Mouse (Mus musculus): Measurements from ENCODE around the gene Syt8. TPM values are rescaled to one million over a fixed set of nuclear protein-coding genes. Genes with fewer than 3 reads are reported as not detected.
"Not testable (repeated sequence)": the region's sequence is repeated elsewhere in the genome, so short reads cannot be mapped to it uniquely, and the experiment has no call there.

Syt8 gene
- polyA plus RNA-seq, 1 experiment from 2014 or later: not detected

GRCm38 (mm10) chr7:142403591-142403990 lies 31.1 kb upstream of the Syt8 start:
- Histone ChIP-seq H3K27me3 (ENCODE audit: control insufficient read depth, insufficient read depth, low read length) (no peaks in the 10 kb centered on the region), H3K4me3 (ENCODE audit: low read length) (no peak overlapping the region), H3K4me1 (ENCODE audit: control insufficient read depth, insufficient read depth, low read length) (peaks cover 7% of the 10 kb centered on the region; the same call in 1 of the 2 replicates), H3K36me3 (ENCODE audit: control insufficient read depth, insufficient read depth, low read length) (no peaks in the 10 kb centered on the region), H3K9me3 (ENCODE audit: control insufficient read depth, low read length) (no peaks in the 10 kb centered on the region), H3K9ac (ENCODE audit: low read depth, low read length) (no peak overlapping the region), H3K4me2 (replicated peaks; ENCODE audit: low read depth, low read length) (no peak overlapping the region), H3K27ac (ENCODE audit: low read depth, low read length) (no peak overlapping the region)
- WGBS: 64% methylated on average over 4 of the region's 4 CpGs
- ATAC-seq (ENCODE audit: low FRiP score, low TSS enrichment): no peak

- H3K27me3 ChIP-seq (ENCODE audit: control insufficient read depth, insufficient read depth, low read length); H3K27ac ChIP-seq (ENCODE audit: low read depth, low read length); H3K36me3 ChIP-seq (ENCODE audit: control insufficient read depth, insufficient read depth, low read length); H3K9me3 ChIP-seq (ENCODE audit: control insufficient read depth, low read length); ATAC-seq (ENCODE audit: low FRiP score, low TSS enrichment); H3K4me1 ChIP-seq (ENCODE audit: control insufficient read depth, insufficient read depth, low read length); H3K4me2 ChIP-seq (replicated peaks; ENCODE audit: low read depth, low read length); H3K4me3 ChIP-seq (ENCODE audit: low read length); H3K9ac ChIP-seq (ENCODE audit: low read depth, low read length): not testable (repeated sequence)
- 92% methylated on average over 5 of the region's 5 CpGs for WGBS
Observed at GRCm38 (mm10) chr7:142405134-142405533, 29.5 kb upstream of the Syt8 start.

GRCm38 (mm10) chr7:142407935-142408334 lies 26.7 kb upstream of the Syt8 start:
- Histone ChIP-seq H3K9ac (ENCODE audit: low read depth, low read length) (no peak overlapping the region), H3K4me1 (ENCODE audit: control insufficient read depth, insufficient read depth, low read length) (peaks cover 3% of the 10 kb centered on the region; the same call in 1 of the 2 replicates), H3K4me2 (replicated peaks; ENCODE audit: low read depth, low read length) (no peak overlapping the region), H3K4me3 (ENCODE audit: low read length) (no peak overlapping the region), H3K27ac (ENCODE audit: low read depth, low read length) (no peak overlapping the region), H3K9me3 (ENCODE audit: control insufficient read depth, low read length) (no peaks in the 10 kb centered on the region), H3K27me3 (ENCODE audit: control insufficient read depth, insufficient read depth, low read length) (no peaks in the 10 kb centered on the region), H3K36me3 (ENCODE audit: control insufficient read depth, insufficient read depth, low read length) (no peaks in the 10 kb centered on the region)
- WGBS: 77% methylated on average over 4 of the region's 4 CpGs
- ATAC-seq (ENCODE audit: low FRiP score, low TSS enrichment): no peak

- H3K27me3 ChIP-seq (ENCODE audit: control insufficient read depth, insufficient read depth, low read length): no peaks in the 10 kb centered on the region
- H3K4me3 ChIP-seq (ENCODE audit: low read length): no peak overlapping the region
- peaks cover 3% of the 10 kb centered on the region; the same call in 1 of the 2 replicates for H3K4me1 ChIP-seq (ENCODE audit: control insufficient read depth, insufficient read depth, low read length)
- H3K36me3 ChIP-seq (ENCODE audit: control insufficient read depth, insufficient read depth, low read length): no peaks in the 10 kb centered on the region
- no peak for ATAC-seq (ENCODE audit: low FRiP score, low TSS enrichment)
- H3K4me2 ChIP-seq (replicated peaks; ENCODE audit: low read depth, low read length): no peak overlapping the region
- H3K9ac ChIP-seq (ENCODE audit: low read depth, low read length): no peak overlapping the region
- H3K9me3 ChIP-seq (ENCODE audit: control insufficient read depth, low read length): no peaks in the 10 kb centered on the region
- H3K27ac ChIP-seq (ENCODE audit: low read depth, low read length): no peak overlapping the region
- WGBS: 89% methylated on average over 8 of the region's 8 CpGs
Observed at GRCm38 (mm10) chr7:142408686-142409085, 26.0 kb upstream of the Syt8 start.

- H3K4me1 ChIP-seq (ENCODE audit: control insufficient read depth, insufficient read depth, low read length): no peaks in the 10 kb centered on the region
- no peaks in the 10 kb centered on the region for H3K36me3 ChIP-seq (ENCODE audit: control insufficient read depth, insufficient read depth, low read length)
- no peaks in the 10 kb centered on the region for H3K9me3 ChIP-seq (ENCODE audit: control insufficient read depth, low read length)
- H3K4me3 ChIP-seq (ENCODE audit: low read length): no peak overlapping the region
- no peak overlapping the region for H3K4me2 ChIP-seq (replicated peaks; ENCODE audit: low read depth, low read length)
- no peak overlapping the region for H3K9ac ChIP-seq (ENCODE audit: low read depth, low read length)
- no peak overlapping the region for H3K27ac ChIP-seq (ENCODE audit: low read depth, low read length)
- WGBS: 76% methylated on average over 3 of the region's 3 CpGs
- no peaks in the 10 kb centered on the region for H3K27me3 ChIP-seq (ENCODE audit: control insufficient read depth, insufficient read depth, low read length)
- no peak for ATAC-seq (ENCODE audit: low FRiP score, low TSS enrichment)
Observed at GRCm38 (mm10) chr7:142409603-142410002, 25.0 kb upstream of the Syt8 start.

- Histone ChIP-seq H3K27me3 (ENCODE audit: control insufficient read depth, insufficient read depth, low read length) (no peaks in the 10 kb centered on the region), H3K4me2 (replicated peaks; ENCODE audit: low read depth, low read length) (no peak overlapping the region), H3K4me3 (ENCODE audit: low read length) (no peak overlapping the region), H3K9me3 (ENCODE audit: control insufficient read depth, low read length) (no peaks in the 10 kb centered on the region), H3K4me1 (ENCODE audit: control insufficient read depth, insufficient read depth, low read length) (no peaks in the 10 kb centered on the region), H3K27ac (ENCODE audit: low read depth, low read length) (no peak overlapping the region), H3K9ac (ENCODE audit: low read depth, low read length) (no peak overlapping the region), H3K36me3 (ENCODE audit: control insufficient read depth, insufficient read depth, low read length) (no peaks in the 10 kb centered on the region)
- no peak for ATAC-seq (ENCODE audit: low FRiP score, low TSS enrichment)
- 97% methylated on average over 6 of the region's 6 CpGs for WGBS
Observed at GRCm38 (mm10) chr7:142413285-142413684, 21.4 kb upstream of the Syt8 start.

GRCm38 (mm10) chr7:142415314-142415713 lies 19.3 kb upstream of the Syt8 start:
- Histone ChIP-seq H3K36me3 (ENCODE audit: control insufficient read depth, insufficient read depth, low read length) (no peaks in the 10 kb centered on the region), H3K27ac (ENCODE audit: low read depth, low read length) (no peak overlapping the region; the same call in 1 of the 2 replicates), H3K9ac (ENCODE audit: low read depth, low read length) (no peak overlapping the region), H3K9me3 (ENCODE audit: control insufficient read depth, low read length) (no peaks in the 10 kb centered on the region), H3K4me1 (ENCODE audit: control insufficient read depth, insufficient read depth, low read length) (no peaks in the 10 kb centered on the region), H3K4me3 (ENCODE audit: low read length) (no peak overlapping the region), H3K27me3 (ENCODE audit: control insufficient read depth, insufficient read depth, low read length) (no peaks in the 10 kb centered on the region), H3K4me2 (replicated peaks; ENCODE audit: low read depth, low read length) (no peak overlapping the region)
- 52% methylated on average over 4 of the region's 4 CpGs for whole genome bisulfite sequencing
- no peak for ATAC-seq (ENCODE audit: low FRiP score, low TSS enrichment)

- no peak overlapping the region for H3K4me2 ChIP-seq (replicated peaks; ENCODE audit: low read depth, low read length)
- H3K4me1 ChIP-seq (ENCODE audit: control insufficient read depth, insufficient read depth, low read length): no peaks in the 10 kb centered on the region
- 65% methylated on average over 3 of the region's 3 CpGs for WGBS
- no peaks in the 10 kb centered on the region for H3K9me3 ChIP-seq (ENCODE audit: control insufficient read depth, low read length)
- no peaks in the 10 kb centered on the region for H3K27me3 ChIP-seq (ENCODE audit: control insufficient read depth, insufficient read depth, low read length)
- no peak for ATAC-seq (ENCODE audit: low FRiP score, low TSS enrichment)
- no peak overlapping the region for H3K9ac ChIP-seq (ENCODE audit: low read depth, low read length)
- peak overlapping the region; percentile 17; the same call in 1 of the 2 replicates for H3K27ac ChIP-seq (ENCODE audit: low read depth, low read length)
- H3K4me3 ChIP-seq (ENCODE audit: low read length): no peak overlapping the region
- H3K36me3 ChIP-seq (ENCODE audit: control insufficient read depth, insufficient read depth, low read length): no peaks in the 10 kb centered on the region
Observed at GRCm38 (mm10) chr7:142416225-142416624, 18.4 kb upstream of the Syt8 start.

- no peak overlapping the region for H3K9ac ChIP-seq (ENCODE audit: low read depth, low read length)
- 100% methylated on average over 2 of the region's 2 CpGs for WGBS
- no peaks in the 10 kb centered on the region for H3K9me3 ChIP-seq (ENCODE audit: control insufficient read depth, low read length)
- no peaks in the 10 kb centered on the region for H3K4me1 ChIP-seq (ENCODE audit: control insufficient read depth, insufficient read depth, low read length)
- H3K27ac ChIP-seq (ENCODE audit: low read depth, low read length): no peak overlapping the region
- H3K4me3 ChIP-seq (ENCODE audit: low read length): no peak overlapping the region
- no peak for ATAC-seq (ENCODE audit: low FRiP score, low TSS enrichment)
- no peaks in the 10 kb centered on the region for H3K36me3 ChIP-seq (ENCODE audit: control insufficient read depth, insufficient read depth, low read length)
- no peaks in the 10 kb centered on the region for H3K27me3 ChIP-seq (ENCODE audit: control insufficient read depth, insufficient read depth, low read length)
- H3K4me2 ChIP-seq (replicated peaks; ENCODE audit: low read depth, low read length): no peak overlapping the region
Observed at GRCm38 (mm10) chr7:142418027-142418426, 16.6 kb upstream of the Syt8 start.

Measured in kidney, embryonic 14.5 days (tissue).